In genomic region chr7:110647559-110648454, GRCm38 (mm10) we compare ENCODE assay signal across 17 mouse cellular contexts. TPM values are rescaled to one million over a fixed set of nuclear protein-coding genes. Genes with fewer than 3 reads are reported as not detected.
A peak's percentile ranks its signal among the peaks of the same experiment; 100 is the strongest.
DNase-seq lines count a peak whose midpoint lies in the region; ATAC-seq and TF ChIP-seq lines count a peak whose summit lies in the region.
"Had no signal": no experiment of that assay in that cellular context is flagged by ENCODE, and none has a peak within 500 bp of the region (broad histone marks: within the 10 kb centered on the region; RNA-seq: fewer than 3 reads in every experiment).

No protein-coding gene starts in this region.

- WGBS in heart, embryonic 12.5 days, result 62% methylated on average over 15 of the region's 15 CpGs
- WGBS in liver, postnatal 0 days (ENCODE audit: insufficient replicate concordance), result 77% methylated on average over 15 of the region's 15 CpGs
- WGBS in liver, embryonic 12.5 days (ENCODE audit: insufficient replicate concordance), result 68% methylated on average over 15 of the region's 15 CpGs
- WGBS in kidney, postnatal 0 days, result 79% methylated on average over 15 of the region's 15 CpGs
- 60% methylated on average over 15 of the region's 15 CpGs for WGBS in stomach, postnatal 0 days
- 88% methylated on average over 15 of the region's 15 CpGs for WGBS in midbrain, embryonic 10.5 days

- no peak for TF ChIP-seq EP300 in liver, postnatal 0 days (IDR thresholded peaks at IDR 0.05; ENCODE audit: low read depth)
- no peak for TF ChIP-seq EP300 in stomach, postnatal 0 days (optimal IDR thresholded peaks at IDR 0.05)

- H3K27me3 ChIP-seq in heart, embryonic 12.5 days (replicated peaks), result no peaks in the 10 kb centered on the region
- no peaks in the 10 kb centered on the region for H3K27me3 ChIP-seq in liver, postnatal 0 days (ENCODE audit: insufficient read depth, low read length)
- no peaks in the 10 kb centered on the region for H3K27me3 ChIP-seq in liver, embryonic 12.5 days (replicated peaks)
- no peaks in the 10 kb centered on the region for H3K27me3 ChIP-seq in kidney, postnatal 0 days (ENCODE audit: insufficient read depth, low read length)
- no peaks in the 10 kb centered on the region for H3K27me3 ChIP-seq in stomach, postnatal 0 days (ENCODE audit: control insufficient read depth, insufficient read depth, low read length)
- H3K27me3 ChIP-seq in midbrain, embryonic 10.5 days (ENCODE audit: low read depth, poor library complexity, severe bottlenecking), result 0 out of 2 replicates have a peak, but pooled peaks cover 4% of the 10 kb centered on the region
- H3K27me3 ChIP-seq: embryonic facial prominence, embryonic 12.5 days; forebrain, embryonic 12.5 days; liver, embryonic 15.5 days; midbrain, embryonic 13.5 days had no signal

- H3K9me3 ChIP-seq in heart, embryonic 12.5 days (replicated peaks), result peaks cover 7% of the 10 kb centered on the region
- H3K9me3 ChIP-seq in liver, postnatal 0 days (ENCODE audit: low read length), result no peaks in the 10 kb centered on the region
- peaks cover 5% of the 10 kb centered on the region; the same call in 1 of the 2 replicates for H3K9me3 ChIP-seq in liver, embryonic 12.5 days (replicated peaks)
- no peaks in the 10 kb centered on the region for H3K9me3 ChIP-seq in kidney, postnatal 0 days (replicated peaks; ENCODE audit: low read length)
- no peaks in the 10 kb centered on the region for H3K9me3 ChIP-seq in stomach, postnatal 0 days (ENCODE audit: control insufficient read depth, low read length)
- peaks cover 7% of the 10 kb centered on the region; the same call in 1 of the 2 replicates for H3K9me3 ChIP-seq in midbrain, embryonic 10.5 days (replicated peaks)
- H3K9me3 ChIP-seq: embryonic facial prominence, embryonic 12.5 days; forebrain, embryonic 12.5 days; liver, embryonic 15.5 days had no signal

- H3K36me3 ChIP-seq in heart, embryonic 12.5 days, result no peaks in the 10 kb centered on the region
- H3K36me3 ChIP-seq in liver, postnatal 0 days (replicated peaks; ENCODE audit: insufficient read depth, low read length), result no peaks in the 10 kb centered on the region
- no peaks in the 10 kb centered on the region for H3K36me3 ChIP-seq in liver, embryonic 12.5 days
- no peaks in the 10 kb centered on the region for H3K36me3 ChIP-seq in kidney, postnatal 0 days (ENCODE audit: insufficient read depth, low read length)
- no peaks in the 10 kb centered on the region for H3K36me3 ChIP-seq in stomach, postnatal 0 days (ENCODE audit: control insufficient read depth, insufficient read depth, low read length)
- H3K36me3 ChIP-seq in midbrain, embryonic 10.5 days, result no peaks in the 10 kb centered on the region
- H3K36me3 ChIP-seq: embryonic facial prominence, embryonic 12.5 days; forebrain, embryonic 12.5 days; liver, embryonic 15.5 days; midbrain, embryonic 13.5 days had no signal

- H3K4me3 ChIP-seq in heart, embryonic 12.5 days, result no peak overlapping the region
- no peak overlapping the region for H3K4me3 ChIP-seq in liver, postnatal 0 days (ENCODE audit: low read depth, low read length)
- H3K4me3 ChIP-seq in liver, embryonic 12.5 days, result no peak overlapping the region
- no peak overlapping the region for H3K4me3 ChIP-seq in kidney, postnatal 0 days (replicated peaks; ENCODE audit: low read depth, low read length)
- H3K4me3 ChIP-seq in stomach, postnatal 0 days (ENCODE audit: low read depth, low read length), result peak overlapping the region; percentile 17
- H3K4me3 ChIP-seq in midbrain, embryonic 10.5 days, result no peak overlapping the region
- H3K4me3 ChIP-seq: embryonic facial prominence, embryonic 12.5 days; forebrain, embryonic 12.5 days; liver, embryonic 15.5 days; midbrain, embryonic 13.5 days had no signal

- intact Hi-C loops in heart, postnatal 14 days (cut with DNase I), result loop anchor here (5.0 kb wide), 2 partner anchors 154 to 361 kb away; no protein-coding TSS in a partner anchor

- H3K27ac ChIP-seq in heart, embryonic 12.5 days (ENCODE audit: poor library complexity, severe bottlenecking), result no peak overlapping the region
- peak overlapping the region; percentile 55 for H3K27ac ChIP-seq in liver, postnatal 0 days (ENCODE audit: low read depth)
- H3K27ac ChIP-seq in liver, embryonic 12.5 days, result no peak overlapping the region
- peak overlapping the region; percentile 84 for H3K27ac ChIP-seq in kidney, postnatal 0 days
- peak overlapping the region; percentile 92 for H3K27ac ChIP-seq in stomach, postnatal 0 days (replicated peaks)
- no peak overlapping the region for H3K27ac ChIP-seq in midbrain, embryonic 10.5 days (replicated peaks)
- H3K27ac ChIP-seq: embryonic facial prominence, embryonic 12.5 days; forebrain, embryonic 12.5 days; liver, embryonic 15.5 days; midbrain, embryonic 13.5 days had no signal

- TF ChIP-seq CTCF in liver, postnatal 0 days (IDR thresholded peaks at IDR 0.05; ENCODE audit: low read depth), result no peak
- TF ChIP-seq CTCF in kidney, postnatal 0 days (IDR thresholded peaks at IDR 0.05; ENCODE audit: low read depth), result no peak
- TF ChIP-seq CTCF in stomach, postnatal 0 days (IDR thresholded peaks at IDR 0.05; ENCODE audit: low read depth), result no peak

- DNase-seq in heart, postnatal 14 days, result no peak
- no peak for DNase-seq in liver, postnatal 0 days
- no peak for DNase-seq in kidney, postnatal 0 days (ENCODE audit: low spot score)
- peak; percentile 62 for DNase-seq in stomach, postnatal 0 days (ENCODE audit: low spot score)
- no peak for DNase-seq in midbrain, embryonic 10.5 days (ENCODE audit: low spot score)
- DNase-seq: adrenal gland, postnatal 10 days; B cell, adult 2 months; cerebellum, postnatal 36 days; right cerebral cortex, postnatal 14 days had no signal

- 0 out of 2 replicates have a peak, but pooled peaks have one; percentile 37 for ATAC-seq in heart, embryonic 12.5 days (ENCODE audit: insufficient number of reproducible peaks, low FRiP score)
- ATAC-seq in liver, postnatal 0 days, result peak; percentile 15; the same call in 1 of the 2 replicates
- ATAC-seq in liver, embryonic 12.5 days, result no peak
- 0 out of 2 replicates have a peak, but pooled peaks have one; percentile 25 for ATAC-seq in kidney, postnatal 0 days (replicated peaks; ENCODE audit: low FRiP score, low read depth)
- ATAC-seq in stomach, postnatal 0 days (ENCODE audit: low FRiP score, low TSS enrichment), result peak; percentile 53
- ATAC-seq in erythroblast, adult 5-6 weeks (replicated peaks; ENCODE audit: low FRiP score, poor library complexity, severe bottlenecking), result no peak
- ATAC-seq: midbrain, embryonic 13.5 days had no signal

- H3K4me1 ChIP-seq in heart, embryonic 12.5 days (replicated peaks), result peaks cover 40% of the 10 kb centered on the region
- H3K4me1 ChIP-seq in liver, postnatal 0 days (ENCODE audit: insufficient read depth), result peaks cover 10% of the 10 kb centered on the region
- no peaks in the 10 kb centered on the region for H3K4me1 ChIP-seq in liver, embryonic 12.5 days
- peaks cover 13% of the 10 kb centered on the region for H3K4me1 ChIP-seq in kidney, postnatal 0 days (replicated peaks; ENCODE audit: insufficient read depth, low read length)
- no peaks in the 10 kb centered on the region; the same call in 1 of the 2 replicates for H3K4me1 ChIP-seq in stomach, postnatal 0 days (replicated peaks; ENCODE audit: control insufficient read depth, insufficient read depth)
- peaks cover 8% of the 10 kb centered on the region for H3K4me1 ChIP-seq in midbrain, embryonic 10.5 days
- H3K4me1 ChIP-seq: embryonic facial prominence, embryonic 12.5 days; forebrain, embryonic 12.5 days; liver, embryonic 15.5 days; midbrain, embryonic 13.5 days had no signal

- H3K4me2 ChIP-seq in heart, embryonic 12.5 days, result peak overlapping the region; percentile 33; the same call in 1 of the 2 replicates
- H3K4me2 ChIP-seq in liver, postnatal 0 days (ENCODE audit: low read depth, low read length), result peak overlapping the region; percentile 31
- H3K4me2 ChIP-seq in liver, embryonic 12.5 days, result no peak overlapping the region
- H3K4me2 ChIP-seq in kidney, postnatal 0 days (ENCODE audit: low read length), result no peak overlapping the region
- H3K4me2 ChIP-seq in stomach, postnatal 0 days (replicated peaks; ENCODE audit: low read depth), result peak overlapping the region; percentile 42
- H3K4me2 ChIP-seq: embryonic facial prominence, embryonic 12.5 days; forebrain, embryonic 12.5 days; midbrain, embryonic 13.5 days had no signal

- H3K9ac ChIP-seq in heart, embryonic 12.5 days, result no peak overlapping the region
- H3K9ac ChIP-seq in liver, postnatal 0 days (replicated peaks), result no peak overlapping the region
- no peak overlapping the region for H3K9ac ChIP-seq in liver, embryonic 12.5 days
- no peak overlapping the region for H3K9ac ChIP-seq in kidney, postnatal 0 days (ENCODE audit: low read depth, low read length)
- 0 out of 2 replicates have a peak overlapping the region, but pooled peaks have one; percentile 19 for H3K9ac ChIP-seq in stomach, postnatal 0 days (ENCODE audit: low read length)
- H3K9ac ChIP-seq: embryonic facial prominence, embryonic 12.5 days; forebrain, embryonic 12.5 days; liver, embryonic 15.5 days; midbrain, embryonic 13.5 days had no signal

RNA-seq across cellular contexts. Expression of gene Adm, which starts 20.3 kb away (rescaled TPM):
- polyA plus RNA-seq in heart, embryonic 12.5 days (2016; fragmentation: Nextera tagmentation; extraction: Ambion mirVana), result 10.1 and 10.9 TPM in 2 replicates
- total RNA-seq in heart, postnatal 14 days (2021), result 10 to 100 TPM in 1 of 2 experiments, 1 to 10 TPM in 1; 9.8 to 15.5 TPM
- polyA plus RNA-seq in liver, postnatal 0 days (2015; fragmentation: Nextera tagmentation; extraction: Ambion mirVana), result 3.4 and 3.7 TPM in 2 replicates
- polyA plus RNA-seq in liver, embryonic 12.5 days (2016; fragmentation: Nextera tagmentation; extraction: Ambion mirVana), result 7.8 and 8.9 TPM in 2 replicates
- 9.9 and 10.6 TPM in 2 replicates for polyA plus RNA-seq in kidney, postnatal 0 days (2015; fragmentation: Nextera tagmentation; extraction: Ambion mirVana)
- polyA plus RNA-seq in stomach, postnatal 0 days (2015; fragmentation: Nextera tagmentation; extraction: Ambion mirVana), result 4.3 and 4.6 TPM in 2 replicates
- not detected in 2 replicates for total RNA-seq in erythroblast, adult 5-6 weeks (2015; ENCODE audit: low replicate concordance)
- total RNA-seq in erythroblast, adult 5-6 weeks (2017; ENCODE audit: low replicate concordance), result not detected in 2 replicates
- polyA plus RNA-seq in midbrain, embryonic 10.5 days (2016; fragmentation: Nextera tagmentation; extraction: Ambion mirVana), result 5.8 and 7.1 TPM in 2 replicates
- total RNA-seq: hematopoietic stem cell, adult 5-6 weeks had no signal

RNA-seq across cellular contexts. Expression of gene Sbf2, which starts 33.1 kb away (rescaled TPM):
- 39.2 and 43.3 TPM in 2 replicates for polyA plus RNA-seq in heart, embryonic 12.5 days (2016; fragmentation: Nextera tagmentation; extraction: Ambion mirVana)
- total RNA-seq in heart, postnatal 14 days (2021), result 10 to 100 TPM; 47.4 to 54.3 TPM
- polyA plus RNA-seq in liver, postnatal 0 days (2015; fragmentation: Nextera tagmentation; extraction: Ambion mirVana), result 5.6 and 5.9 TPM in 2 replicates
- polyA plus RNA-seq in liver, embryonic 12.5 days (2016; fragmentation: Nextera tagmentation; extraction: Ambion mirVana), result 7.2 and 9.2 TPM in 2 replicates
- 26.9 and 27.5 TPM in 2 replicates for polyA plus RNA-seq in kidney, postnatal 0 days (2015; fragmentation: Nextera tagmentation; extraction: Ambion mirVana)
- polyA plus RNA-seq in stomach, postnatal 0 days (2015; fragmentation: Nextera tagmentation; extraction: Ambion mirVana), result 14.8 and 14.9 TPM in 2 replicates
- total RNA-seq in erythroblast, adult 5-6 weeks (2015; ENCODE audit: low replicate concordance), result 2.1 and 2.3 TPM in 2 replicates
- 1.8 and 3.9 TPM in 2 replicates for total RNA-seq in erythroblast, adult 5-6 weeks (2017; ENCODE audit: low replicate concordance)
- 29.8 and 36.7 TPM in 2 replicates for polyA plus RNA-seq in midbrain, embryonic 10.5 days (2016; fragmentation: Nextera tagmentation; extraction: Ambion mirVana)

Comparison
In these comparisons a context has a peak if more than half of its experiments do, and no peak if none do; other contexts are left out.
1. ATAC-seq: peak in heart, embryonic 12.5 days (single experiment), liver, postnatal 0 days (single experiment), kidney, postnatal 0 days (single experiment) and stomach, postnatal 0 days (single experiment); none in liver, embryonic 12.5 days (single experiment) and erythroblast, adult 5-6 weeks (single experiment).
2. H3K27ac ChIP-seq: peak in liver, postnatal 0 days (single experiment), kidney, postnatal 0 days (single experiment) and stomach, postnatal 0 days (single experiment); none in heart, embryonic 12.5 days (single experiment), liver, embryonic 12.5 days (single experiment) and midbrain, embryonic 10.5 days (single experiment).
3. H3K4me2 ChIP-seq: peak in heart, embryonic 12.5 days (single experiment), liver, postnatal 0 days (single experiment) and stomach, postnatal 0 days (single experiment); none in liver, embryonic 12.5 days (single experiment) and kidney, postnatal 0 days (single experiment).